Mouse (Mus musculus): ENCODE results near the gene Rtf1. TPM values are rescaled to one million over a fixed set of nuclear protein-coding genes. Genes with fewer than 3 reads are reported as not detected.
"Not testable (repeated sequence)": the region's sequence is repeated elsewhere in the genome, so short reads cannot be mapped to it uniquely, and the experiment has no call there.

Gene Rtf1
- 11.6 and 14.8 TPM in 2 replicates for polyA plus RNA-seq (2012; ENCODE audit: insufficient read depth, insufficient read length, missing spikeins)

DNA sequence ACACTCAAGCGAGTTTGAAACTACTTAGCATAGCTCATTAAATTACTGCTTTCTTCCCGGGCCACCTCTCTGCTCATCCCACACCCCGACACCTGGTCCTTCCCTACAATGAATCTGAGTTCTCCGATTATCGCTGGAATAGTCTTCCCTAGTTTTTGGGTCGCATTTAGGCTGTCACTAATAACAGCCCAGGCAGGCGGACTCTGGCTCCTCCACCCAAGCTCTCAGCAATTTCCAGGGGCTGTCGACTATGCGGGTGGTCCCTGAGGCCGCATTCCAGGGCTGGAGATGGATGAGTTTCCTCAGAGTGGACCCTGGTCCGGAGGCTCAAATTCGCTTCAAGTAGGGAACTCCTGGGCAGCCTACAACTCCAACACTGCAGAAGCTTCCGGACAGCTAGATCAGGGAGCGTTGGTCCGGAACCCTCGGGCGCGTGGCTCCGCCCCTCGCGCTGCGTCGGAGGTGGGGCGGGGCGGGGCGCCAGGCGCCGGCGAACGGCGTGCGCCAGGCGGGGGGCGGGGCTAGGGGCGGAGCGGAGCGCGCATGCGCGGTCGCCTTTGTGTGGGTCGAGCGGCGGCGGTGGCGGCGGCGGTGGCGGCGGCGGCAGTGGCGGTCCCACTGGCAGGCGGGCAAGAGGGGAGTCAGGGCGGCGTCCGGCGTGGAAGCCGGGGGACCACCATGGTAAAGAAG, at the start of gene Rtf1:
TSS of gene Rtf1 (plus strand) at position 544 of the 690 bp plus-strand sequence.
- Histone ChIP-seq H3K4me1 (ENCODE audit: control insufficient read depth, insufficient read depth, insufficient read length, low read length) (no peaks in the 10 kb centered on the region), H3K4me3 (ENCODE audit: insufficient read depth, low read depth, low read length) (peak within 1 kb of the TSS; percentile 77)

DNA sequence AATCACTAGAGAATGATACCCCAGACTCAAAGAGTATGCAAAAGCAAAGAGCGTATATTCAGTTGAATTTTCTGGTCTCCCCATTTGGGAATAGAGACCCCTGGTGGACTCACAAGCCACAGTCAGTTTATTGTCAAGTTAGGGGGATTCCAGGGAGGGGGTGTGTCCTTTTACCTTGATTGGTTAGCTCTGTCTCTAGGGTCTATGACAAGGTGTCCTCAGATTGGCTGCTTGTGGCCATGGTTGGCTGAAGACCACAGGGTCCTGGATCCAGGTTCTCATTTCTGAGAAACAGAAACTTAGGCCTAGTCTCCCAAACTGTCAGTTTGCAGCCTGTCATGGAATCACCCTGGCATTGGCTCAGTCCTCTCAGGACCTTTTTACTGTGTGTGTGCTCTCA, 38.1 kb upstream of the Rtf1 start:
- Histone ChIP-seq H3K4me1 (ENCODE audit: control insufficient read depth, insufficient read depth, insufficient read length, low read length) (no peaks in the 10 kb centered on the region), H3K4me3 (ENCODE audit: insufficient read depth, low read depth, low read length) (no peak overlapping the region), H3K27ac (replicated peaks; ENCODE audit: low read depth, low read length) (no peak overlapping the region)

More for the DNA sequence above, at the start of gene Rtf1:
- H3K27ac ChIP-seq (replicated peaks; ENCODE audit: low read depth, low read length): peak within 1 kb of the TSS; percentile 73

- Histone ChIP-seq H3K4me3 (ENCODE audit: insufficient read depth, low read depth, low read length) (no peak overlapping the region), H3K27ac (replicated peaks; ENCODE audit: low read depth, low read length) (no peak overlapping the region)
Observed at GRCm38 (mm10) chr2:119641214-119641912, 33.5 kb upstream of the Rtf1 start.

GRCm38 (mm10) chr2:119644254-119644653, 30.6 kb upstream of the Rtf1 start:
- no peak overlapping the region for H3K4me3 ChIP-seq (ENCODE audit: insufficient read depth, low read depth, low read length)
- H3K27ac ChIP-seq (replicated peaks; ENCODE audit: low read depth, low read length): no peak overlapping the region
- H3K4me1 ChIP-seq (ENCODE audit: control insufficient read depth, insufficient read depth, insufficient read length, low read length): no peaks in the 10 kb centered on the region

More at GRCm38 (mm10) chr2:119641214-119641912, 33.5 kb upstream of the Rtf1 start:
- no peaks in the 10 kb centered on the region for H3K4me1 ChIP-seq (ENCODE audit: control insufficient read depth, insufficient read depth, insufficient read length, low read length)

DNA sequence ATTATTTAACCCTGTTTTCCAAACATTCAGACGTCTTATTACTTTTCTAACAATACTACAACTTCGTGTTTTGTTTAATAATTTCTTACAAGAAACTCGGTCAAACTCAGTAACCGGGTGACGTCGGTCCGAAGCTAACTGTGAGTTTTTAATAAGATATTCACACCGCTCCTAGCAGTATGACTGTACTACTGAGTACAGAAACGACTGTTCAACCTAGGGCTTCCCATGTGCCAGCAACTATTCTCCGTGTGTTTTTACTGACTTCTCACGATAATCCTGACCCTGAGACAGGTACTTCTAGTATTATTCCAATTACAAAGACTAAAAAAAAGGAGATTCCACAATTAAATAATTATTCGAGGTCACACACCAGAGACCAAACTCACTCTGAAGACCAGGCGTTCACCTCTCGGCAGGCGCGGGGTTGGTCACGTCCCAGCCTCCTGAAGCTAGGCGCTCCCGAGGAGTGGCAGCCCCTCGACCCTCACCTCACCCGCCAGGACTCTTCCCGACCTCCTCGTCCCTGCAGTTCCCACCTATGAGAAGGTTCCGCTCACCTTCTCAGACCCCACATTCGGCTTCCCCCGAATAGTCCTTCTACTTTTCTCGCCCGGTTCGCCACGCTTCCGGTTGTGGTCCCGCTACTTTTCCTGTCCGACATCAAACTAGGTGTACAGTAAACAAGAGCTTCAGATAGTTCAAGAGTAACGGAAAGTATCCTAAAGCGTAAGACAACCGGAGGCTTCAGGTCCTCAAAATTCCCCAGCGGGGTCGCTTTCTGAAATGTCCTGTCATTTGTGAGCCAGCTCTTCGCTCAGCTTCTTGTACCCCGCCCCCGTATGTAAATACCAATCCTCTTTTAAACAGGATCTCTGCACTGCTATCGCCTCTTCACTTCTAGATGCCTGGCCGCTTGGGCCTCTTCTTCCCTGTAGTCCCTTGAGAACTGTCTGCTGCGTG, 12.4 kb upstream of the Rtf1 start, which contains the start of gene Ndufaf1:
TSS of gene Ndufaf1 (minus strand) at position 608 of the 963 bp plus-strand sequence.
- Histone ChIP-seq H3K4me3 (ENCODE audit: insufficient read depth, low read depth, low read length) (peak within 1 kb of the TSS; percentile 83), H3K27ac (replicated peaks; ENCODE audit: low read depth, low read length) (peak within 1 kb of the TSS; percentile 66; the same call in 1 of the 2 replicates), H3K4me1 (ENCODE audit: control insufficient read depth, insufficient read depth, insufficient read length, low read length) (peaks cover 4% of the 10 kb centered on the region; the same call in 1 of the 2 replicates)

GRCm38 (mm10) chr2:119665744-119666143, 9.1 kb upstream of the Rtf1 start:
- H3K4me1 ChIP-seq (ENCODE audit: control insufficient read depth, insufficient read depth, insufficient read length, low read length); H3K4me3 ChIP-seq (ENCODE audit: insufficient read depth, low read depth, low read length); H3K27ac ChIP-seq (replicated peaks; ENCODE audit: low read depth, low read length): not testable (repeated sequence)

GRCm38 (mm10) chr2:119669010-119669409, 5.9 kb upstream of the Rtf1 start:
- H3K27ac ChIP-seq (replicated peaks; ENCODE audit: low read depth, low read length): no peak overlapping the region
- H3K4me1 ChIP-seq (ENCODE audit: control insufficient read depth, insufficient read depth, insufficient read length, low read length): no peaks in the 10 kb centered on the region
- H3K4me3 ChIP-seq (ENCODE audit: insufficient read depth, low read depth, low read length): no peak overlapping the region

DNA sequence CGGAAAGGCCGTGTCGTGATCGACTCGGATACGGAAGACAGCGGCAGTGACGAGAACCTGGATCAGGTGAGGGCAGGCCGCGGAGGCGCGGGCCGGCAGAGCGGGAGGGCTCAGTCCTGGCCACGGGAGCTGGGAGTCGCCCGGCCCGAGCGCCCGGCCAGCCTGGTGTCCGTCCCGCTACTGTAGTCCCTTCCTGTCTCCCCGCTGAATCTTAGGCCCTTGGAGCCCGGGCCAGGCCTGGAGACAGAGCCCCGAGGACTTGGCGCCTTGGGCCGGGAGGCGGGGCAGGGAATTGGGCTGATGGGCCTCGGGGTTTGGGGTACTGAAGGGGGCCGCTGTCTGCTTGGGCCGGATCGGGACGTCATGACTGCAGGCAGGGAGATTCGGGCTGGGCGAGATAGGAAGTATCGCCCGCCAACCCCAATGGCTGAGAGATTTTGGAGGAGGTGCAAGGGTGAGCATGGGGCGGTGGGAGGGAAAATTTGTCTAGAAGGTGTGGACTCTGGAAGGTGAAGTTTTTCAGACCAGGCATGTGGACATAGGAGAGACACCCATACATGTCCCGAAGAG, 432 bp downstream of the Rtf1 start:
- no peaks in the 10 kb centered on the region for H3K4me1 ChIP-seq (ENCODE audit: control insufficient read depth, insufficient read depth, insufficient read length, low read length)
- peak overlapping the region; percentile 62 for H3K4me3 ChIP-seq (ENCODE audit: insufficient read depth, low read depth, low read length)
- H3K27ac ChIP-seq (replicated peaks; ENCODE audit: low read depth, low read length): 0 out of 2 replicates have a peak overlapping the region, but pooled peaks have one; percentile 13

DNA sequence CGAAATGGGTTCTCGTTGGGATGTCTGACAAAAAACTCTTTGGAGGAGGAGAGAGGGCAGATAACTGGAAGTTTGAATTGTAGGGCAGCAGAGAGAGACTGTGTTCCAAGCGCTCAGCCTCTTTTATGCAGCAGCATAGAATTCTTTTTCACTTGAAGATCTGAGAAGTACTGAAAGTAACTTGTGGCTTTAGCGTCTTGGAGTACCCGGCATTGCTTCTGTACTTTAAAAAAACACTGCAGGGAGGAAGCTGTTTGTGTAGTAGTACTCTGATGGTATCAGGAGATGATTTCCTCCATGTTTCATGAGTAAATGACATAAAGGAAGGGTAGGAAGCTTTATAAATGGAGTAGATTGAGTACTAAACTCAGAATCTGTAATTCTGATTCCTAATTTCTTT, 963 bp downstream of the Rtf1 start:
- Histone ChIP-seq H3K27ac (replicated peaks; ENCODE audit: low read depth, low read length) (no peak overlapping the region), H3K4me1 (ENCODE audit: control insufficient read depth, insufficient read depth, insufficient read length, low read length) (no peaks in the 10 kb centered on the region), H3K4me3 (ENCODE audit: insufficient read depth, low read depth, low read length) (peak overlapping the region; percentile 62)

- no peak overlapping the region for H3K27ac ChIP-seq (replicated peaks; ENCODE audit: low read depth, low read length)
- H3K4me3 ChIP-seq (ENCODE audit: insufficient read depth, low read depth, low read length): no peak overlapping the region
- H3K4me1 ChIP-seq (ENCODE audit: control insufficient read depth, insufficient read depth, insufficient read length, low read length): peaks cover 6% of the 10 kb centered on the region; the same call in 1 of the 2 replicates
Observed at GRCm38 (mm10) chr2:119683706-119684105, 8.8 kb downstream of the Rtf1 start.

DNA sequence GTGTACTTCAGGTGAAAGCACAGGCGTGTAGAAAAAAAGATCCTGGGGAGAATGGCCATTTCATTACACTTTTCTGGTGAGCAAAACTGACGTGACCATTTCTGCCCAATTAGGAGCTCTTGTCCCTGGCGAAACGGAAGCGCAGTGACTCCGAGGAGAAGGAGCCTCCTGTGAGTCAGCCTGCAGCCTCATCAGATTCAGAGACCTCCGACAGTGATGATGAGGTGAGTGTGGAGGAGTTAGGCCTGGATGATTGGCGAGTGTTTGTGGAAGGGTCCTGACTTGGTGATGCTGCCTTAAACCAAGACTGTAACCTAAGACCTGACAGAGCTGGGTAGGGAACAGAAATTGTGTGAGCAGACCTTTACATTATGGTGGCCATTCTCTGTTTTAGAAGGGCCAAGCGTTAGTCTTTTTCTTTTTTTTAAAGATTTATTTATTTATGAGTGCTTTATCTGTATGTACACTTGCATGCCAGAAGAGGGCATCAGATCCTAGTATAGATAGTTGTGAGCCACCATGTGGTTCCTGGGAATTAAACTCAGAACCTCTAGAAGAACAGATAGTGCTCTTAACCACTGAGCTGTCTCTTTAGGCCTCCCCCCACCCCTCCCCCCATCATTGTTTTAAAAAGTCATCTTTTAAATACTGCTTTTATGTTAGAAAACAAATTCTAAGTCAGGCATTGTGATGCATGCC, 17.3 kb downstream of the Rtf1 start:
- Histone ChIP-seq H3K4me3 (ENCODE audit: insufficient read depth, low read depth, low read length) (no peak overlapping the region), H3K27ac (replicated peaks; ENCODE audit: low read depth, low read length) (no peak overlapping the region), H3K4me1 (ENCODE audit: control insufficient read depth, insufficient read depth, insufficient read length, low read length) (no peaks in the 10 kb centered on the region)

- Histone ChIP-seq H3K27ac (replicated peaks; ENCODE audit: low read depth, low read length) (no peak overlapping the region), H3K4me3 (ENCODE audit: insufficient read depth, low read depth, low read length) (no peak overlapping the region), H3K4me1 (ENCODE audit: control insufficient read depth, insufficient read depth, insufficient read length, low read length) (no peaks in the 10 kb centered on the region)
Observed at GRCm38 (mm10) chr2:119694826-119695225, 20.0 kb downstream of the Rtf1 start.

DNA sequence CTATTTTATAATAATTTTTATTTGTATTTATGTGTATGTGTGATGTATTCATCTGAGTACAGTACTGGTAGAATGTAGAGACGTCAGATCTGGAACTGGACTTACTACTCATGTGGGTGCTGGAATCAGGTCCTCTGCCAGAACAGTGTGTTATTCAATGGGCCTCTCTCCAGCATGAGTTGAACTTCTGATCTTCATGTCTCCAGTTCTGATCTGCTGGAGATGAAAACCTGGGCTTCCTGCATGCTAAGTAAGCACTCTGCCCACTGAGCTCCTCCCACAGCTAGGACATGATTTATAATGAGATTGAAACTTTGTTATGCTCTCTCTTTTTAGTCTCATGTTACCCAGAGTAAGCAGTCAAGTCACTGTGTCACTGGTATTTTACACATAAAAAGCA, 21.2 kb downstream of the Rtf1 start:
- Histone ChIP-seq H3K4me1 (ENCODE audit: control insufficient read depth, insufficient read depth, insufficient read length, low read length) (no peaks in the 10 kb centered on the region), H3K27ac (replicated peaks; ENCODE audit: low read depth, low read length) (no peak overlapping the region), H3K4me3 (ENCODE audit: insufficient read depth, low read depth, low read length) (no peak overlapping the region)

DNA sequence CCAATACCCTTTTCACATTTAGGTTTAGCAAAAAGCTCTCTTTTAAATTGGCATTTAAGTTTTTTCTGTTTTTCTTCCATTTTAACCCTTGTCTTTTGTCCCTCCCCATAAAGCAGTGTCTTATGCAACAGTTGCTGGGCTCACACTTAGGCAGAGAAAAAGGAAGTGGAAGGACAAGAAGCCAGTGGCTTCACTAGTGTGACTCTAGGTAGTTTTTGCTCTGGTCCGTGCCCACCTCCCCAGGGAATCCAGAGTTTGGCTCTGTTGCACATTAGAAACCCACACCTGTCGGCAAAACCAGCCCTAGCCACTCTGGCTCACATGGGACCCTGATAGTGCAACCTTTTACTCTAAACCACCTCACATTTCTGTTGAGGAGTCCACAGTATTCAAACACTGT, 23.6 kb downstream of the Rtf1 start:
- Histone ChIP-seq H3K27ac (replicated peaks; ENCODE audit: low read depth, low read length) (no peak overlapping the region), H3K4me1 (ENCODE audit: control insufficient read depth, insufficient read depth, insufficient read length, low read length) (no peaks in the 10 kb centered on the region), H3K4me3 (ENCODE audit: insufficient read depth, low read depth, low read length) (no peak overlapping the region)

Data from brown adipose tissue, adult 24 weeks (tissue).